In genomic region chr10:40141864-40142523, GRCm38 (mm10) we compare ENCODE assay signal across 8 mouse cellular contexts. TPM values are rescaled to one million over a fixed set of nuclear protein-coding genes. Genes with fewer than 3 reads are reported as not detected.
DNase-seq lines count a peak whose midpoint lies in the region; ATAC-seq and TF ChIP-seq lines count a peak whose summit lies in the region.

Gene Slc16a10, minus strand, starts transcription at chr10:40142258.

- no peaks in the 10 kb centered on the region for H3K27me3 ChIP-seq in G1E (ENCODE audit: insufficient read depth, low read length)
- 0 out of 2 replicates have a peak, but pooled peaks cover 2% of the 10 kb centered on the region for H3K27me3 ChIP-seq in forebrain, embryonic 16.5 days (replicated peaks; ENCODE audit: control insufficient read depth, insufficient read depth, low read length)
- H3K27me3 ChIP-seq in liver, postnatal 0 days (ENCODE audit: insufficient read depth, low read length), result no peaks in the 10 kb centered on the region
- peaks cover 20% of the 10 kb centered on the region; the same call in 1 of the 2 replicates for H3K27me3 ChIP-seq in neural tube, embryonic 13.5 days

- 0 out of 2 replicates have a peak, but pooled peaks have one; percentile 7 for TF ChIP-seq EP300 in liver, postnatal 0 days (IDR thresholded peaks at IDR 0.05; ENCODE audit: low read depth)

- TF ChIP-seq CTCF in G1E (IDR thresholded peaks at IDR 0.05; ENCODE audit: low read depth, low read length), result no peak
- peak; percentile 42 for TF ChIP-seq CTCF in liver, postnatal 0 days (IDR thresholded peaks at IDR 0.05; ENCODE audit: low read depth)

- ATAC-seq in G1E (ENCODE audit: extremely low read depth, insufficient number of reproducible peaks, low FRiP score, poor library complexity, severe bottlenecking), result peak; percentile 90
- ATAC-seq in forebrain, embryonic 16.5 days, result peak; percentile 99
- ATAC-seq in liver, postnatal 0 days, result peak; percentile 98
- peak; percentile 99 for ATAC-seq in neural tube, embryonic 13.5 days (ENCODE audit: low read depth)

- intact Hi-C loops in heart, postnatal 25 days (cut with DNase I), result loop anchor here (5.0 kb wide), 2 partner anchors 60 to 75 kb away; no protein-coding TSS in a partner anchor

- peak within 1 kb of the TSS; percentile 67 for H3K9ac ChIP-seq in forebrain, embryonic 16.5 days (replicated peaks; ENCODE audit: low read depth, low read length)
- peak within 1 kb of the TSS; percentile 95 for H3K9ac ChIP-seq in liver, postnatal 0 days (replicated peaks)
- peak within 1 kb of the TSS; percentile 74 for H3K9ac ChIP-seq in neural tube, embryonic 13.5 days

- DNase-seq in G1E (ENCODE audit: low spot score), result peak; percentile 99
- DNase-seq in cerebellum, adult 18-20 months, result peak; percentile 98
- peak; percentile 91 for DNase-seq in heart, postnatal 25 days (ENCODE audit: low spot score)
- DNase-seq in layer of hippocampus, adult 11-12 months (ENCODE audit: low spot score), result peak; percentile 92
- peak; percentile 99 for DNase-seq in liver, postnatal 0 days
- peak; percentile 74 for DNase-seq in telencephalon, adult 2 months (ENCODE audit: low read depth, low spot score)

- H3K4me2 ChIP-seq in forebrain, embryonic 16.5 days (ENCODE audit: low read length), result peak within 1 kb of the TSS; percentile 83
- peak within 1 kb of the TSS; percentile 91 for H3K4me2 ChIP-seq in liver, postnatal 0 days (ENCODE audit: low read depth, low read length)
- H3K4me2 ChIP-seq in neural tube, embryonic 13.5 days, result peak within 1 kb of the TSS; percentile 87

- H3K36me3 ChIP-seq in G1E (replicated peaks), result peaks cover 22% of the 10 kb centered on the region
- no peaks in the 10 kb centered on the region for H3K36me3 ChIP-seq in forebrain, embryonic 16.5 days (ENCODE audit: control insufficient read depth, insufficient read depth)
- H3K36me3 ChIP-seq in liver, postnatal 0 days (replicated peaks; ENCODE audit: insufficient read depth, low read length), result no peaks in the 10 kb centered on the region
- no peaks in the 10 kb centered on the region for H3K36me3 ChIP-seq in neural tube, embryonic 13.5 days

- H3K9me3 ChIP-seq in G1E (replicated peaks), result no peaks in the 10 kb centered on the region
- no peaks in the 10 kb centered on the region for H3K9me3 ChIP-seq in forebrain, embryonic 16.5 days (ENCODE audit: control insufficient read depth, low read length)
- no peaks in the 10 kb centered on the region for H3K9me3 ChIP-seq in liver, postnatal 0 days (ENCODE audit: low read length)
- no peaks in the 10 kb centered on the region for H3K9me3 ChIP-seq in neural tube, embryonic 13.5 days

- no peak within 1 kb of the TSS for H3K27ac ChIP-seq in forebrain, embryonic 16.5 days (ENCODE audit: low read length)
- peak within 1 kb of the TSS; percentile 91 for H3K27ac ChIP-seq in liver, postnatal 0 days (ENCODE audit: low read depth)
- H3K27ac ChIP-seq in neural tube, embryonic 13.5 days (replicated peaks), result no peak within 1 kb of the TSS

- H3K4me3 ChIP-seq in G1E (ENCODE audit: low read depth, low read length), result peak within 1 kb of the TSS; percentile 93
- H3K4me3 ChIP-seq in forebrain, embryonic 16.5 days (replicated peaks; ENCODE audit: low read length), result peak within 1 kb of the TSS; percentile 69
- H3K4me3 ChIP-seq in liver, postnatal 0 days (ENCODE audit: low read depth, low read length), result peak within 1 kb of the TSS; percentile 93
- H3K4me3 ChIP-seq in neural tube, embryonic 13.5 days, result peak within 1 kb of the TSS; percentile 68

- WGBS in forebrain, embryonic 16.5 days, result under 1% methylated on average over 55 of the region's 76 CpGs
- WGBS in liver, postnatal 0 days (ENCODE audit: insufficient replicate concordance), result under 1% methylated on average over 71 of the region's 76 CpGs
- under 1% methylated on average over 55 of the region's 76 CpGs for WGBS in neural tube, embryonic 13.5 days

- H3K4me1 ChIP-seq in G1E (ENCODE audit: insufficient read depth, low read depth, low read length), result peaks cover 56% of the 10 kb centered on the region
- peaks cover 3% of the 10 kb centered on the region for H3K4me1 ChIP-seq in forebrain, embryonic 16.5 days (replicated peaks; ENCODE audit: control insufficient read depth, insufficient read depth, low read length)
- peaks cover 10% of the 10 kb centered on the region for H3K4me1 ChIP-seq in liver, postnatal 0 days (ENCODE audit: insufficient read depth)
- peaks cover 12% of the 10 kb centered on the region; the same call in 1 of the 2 replicates for H3K4me1 ChIP-seq in neural tube, embryonic 13.5 days (replicated peaks)

RNA-seq across cellular contexts. Expression of gene Slc16a10, which starts in this region (rescaled TPM):
- total RNA-seq in G1E (2014; fragmentation: Nextera tagmentation) (22.4 and 117 TPM in 2 replicates), G1E (2017) (16.9 and 18.8 TPM in 2 replicates)
- polyA plus RNA-seq in G1E (2012), result 5.7 and 7.2 TPM in 2 replicates
- 1.9 and 2.2 TPM in 2 replicates for polyA plus RNA-seq in forebrain, embryonic 16.5 days (2015; fragmentation: Nextera tagmentation; extraction: Ambion mirVana)
- 10 to 100 TPM; 23.0 to 25.2 TPM for total RNA-seq in heart, postnatal 25 days (2021)
- polyA plus RNA-seq in liver, postnatal 0 days (2015; fragmentation: Nextera tagmentation; extraction: Ambion mirVana), result 20.2 and 22.1 TPM in 2 replicates
- 2.7 and 2.9 TPM in 2 replicates for polyA plus RNA-seq in neural tube, embryonic 13.5 days (2015; fragmentation: Nextera tagmentation; extraction: Ambion mirVana)
